In the genomic region with DNA sequence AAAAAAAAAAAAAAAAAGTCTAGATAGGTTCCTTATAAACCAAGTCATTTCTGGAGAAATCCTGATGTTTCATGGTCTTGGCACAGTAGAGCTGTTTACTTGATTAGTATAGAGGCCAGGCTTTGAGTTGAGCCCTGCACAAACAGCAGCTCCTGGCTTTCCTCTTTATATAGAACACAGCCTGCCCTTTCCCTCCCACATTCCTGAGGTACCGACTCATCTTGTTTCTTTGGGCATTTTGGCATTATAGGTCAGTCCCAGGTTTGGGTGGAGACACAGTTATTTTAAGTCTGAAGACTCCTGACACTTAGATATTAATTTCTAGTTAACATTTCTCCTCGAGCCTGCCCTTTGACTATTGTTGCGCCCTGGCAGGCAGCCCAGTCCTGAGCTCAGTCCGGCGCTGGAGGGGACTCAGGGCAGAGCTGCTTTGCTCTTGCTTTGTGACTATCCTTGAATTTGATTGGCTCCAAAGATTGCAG, we compare ENCODE assay signal across 8 mouse cellular contexts.
DNase-seq lines count a peak whose midpoint lies in the region; ATAC-seq and TF ChIP-seq lines count a peak whose summit lies in the region.
"Had no signal": no experiment of that assay in that cellular context is flagged by ENCODE, and none has a peak within 500 bp of the region (broad histone marks: within the 10 kb centered on the region; RNA-seq: fewer than 3 reads in every experiment).

No protein-coding gene starts in this region.

- no peaks in the 10 kb centered on the region for H3K9me3 ChIP-seq in ES-E14 (ENCODE audit: control insufficient read depth, insufficient read depth, low read depth, low read length)
- H3K9me3 ChIP-seq in forebrain, embryonic 11.5 days (ENCODE audit: control insufficient read depth, low read length): no peaks in the 10 kb centered on the region
- H3K9me3 ChIP-seq: neural tube, embryonic 12.5 days had no signal

- no peaks in the 10 kb centered on the region for H3K27me3 ChIP-seq in forebrain, embryonic 11.5 days (ENCODE audit: control insufficient read depth, insufficient read depth, low read length)
- H3K27me3 ChIP-seq: neural tube, embryonic 12.5 days had no signal

- no peak overlapping the region for H3K27ac ChIP-seq in ES-E14 (ENCODE audit: insufficient read depth, low read depth, low read length, poor library complexity, severe bottlenecking)
- no peak overlapping the region for H3K27ac ChIP-seq in forebrain, embryonic 11.5 days (ENCODE audit: low read depth, low read length)
- H3K27ac ChIP-seq: neural tube, embryonic 12.5 days had no signal

- WGBS in forebrain, embryonic 11.5 days: 61% methylated on average over 5 of the region's 5 CpGs

- H3K9ac ChIP-seq in ES-E14 (ENCODE audit: insufficient read depth, low read depth, low read length, poor library complexity, severe bottlenecking): no peak overlapping the region
- H3K9ac ChIP-seq in forebrain, embryonic 11.5 days (ENCODE audit: low read length): no peak overlapping the region
- H3K9ac ChIP-seq: neural tube, embryonic 12.5 days had no signal

- H3K4me3 ChIP-seq in ES-E14 (ENCODE audit: insufficient read depth in 1 of 2, low read depth in 1 of 2, low read length in 2 of 2, poor library complexity in 1 of 2, severe bottlenecking in 1 of 2): no peak overlapping the region
- H3K4me3 ChIP-seq in forebrain, embryonic 11.5 days (ENCODE audit: low read depth, low read length): no peak overlapping the region
- H3K4me3 ChIP-seq: neural tube, embryonic 12.5 days had no signal

- DNase-seq in 3134 (ENCODE audit: extremely low read depth, insufficient read length, low spot score): peak; percentile 76
- no peak for DNase-seq in ES-E14 (ENCODE audit: low read depth, low spot score)
- peak; percentile 15 for DNase-seq in gastrocnemius, postnatal 25 days
- DNase-seq in kidney, postnatal 25 days: peak; percentile 84 to 86
- DNase-seq in thymus, postnatal 0 days (ENCODE audit: low spot score): no peak
- no peak for DNase-seq in spleen, postnatal 4 days (ENCODE audit: low spot score in 2 of 2)
- DNase-seq in forebrain, embryonic 11.5 days (ENCODE audit: low spot score): no peak

- peaks cover 0 to 8% of the 10 kb centered on the region in 2 experiments; a peak in 1 of 4 replicates for H3K4me1 ChIP-seq in ES-E14 (ENCODE audit: control insufficient read depth in 2 of 2, insufficient read depth in 2 of 2, low read length in 2 of 2, poor library complexity in 1 of 2)
- H3K4me1 ChIP-seq in forebrain, embryonic 11.5 days (replicated peaks; ENCODE audit: control insufficient read depth, insufficient read depth, low read length): no peaks in the 10 kb centered on the region
- H3K4me1 ChIP-seq: neural tube, embryonic 12.5 days had no signal

- H3K36me3 ChIP-seq in ES-E14 (ENCODE audit: control insufficient read depth, insufficient read depth, low read length, poor library complexity, severe bottlenecking): peaks cover 16% of the 10 kb centered on the region
- no peaks in the 10 kb centered on the region; the same call in 1 of the 2 replicates for H3K36me3 ChIP-seq in forebrain, embryonic 11.5 days (ENCODE audit: control insufficient read depth, insufficient read depth, low read length)

- in situ Hi-C loops in ES-E14 (cut with MboI; ENCODE audit: low sequenced_read_pairs in 2 of 2, unreplicated experiment in 2 of 2): no loop called here

- no peak overlapping the region for H3K4me2 ChIP-seq in forebrain, embryonic 11.5 days (ENCODE audit: low read depth, low read length, severe bottlenecking)
- H3K4me2 ChIP-seq: neural tube, embryonic 12.5 days had no signal

- no peak for ATAC-seq in forebrain, embryonic 11.5 days (replicated peaks; ENCODE audit: low FRiP score)

TF ChIP-seq in ES-E14, 5 proteins besides CTCF, POLR2A, EP300 and RAD21:
- TF ChIP-seq ZNF384 (IDR thresholded peaks at IDR 0.05; ENCODE audit: low read depth, low read length) (peak; percentile 58), HCFC1 (IDR thresholded peaks at IDR 0.05; ENCODE audit: borderline replicate concordance, insufficient read depth, low read length) (no peak), CHD2 (IDR thresholded peaks at IDR 0.05; ENCODE audit: low read depth, low read length) (no peak)
TF ChIP-seq in ES-E14: peak in this region for 1.

Comparison
In these comparisons a context has a peak if more than half of its experiments do, and no peak if none do; other contexts are left out.
1. DNase-seq: peak in 3134 (single experiment), gastrocnemius, postnatal 25 days (single experiment) and kidney, postnatal 25 days (2 of 2); none in ES-E14 (single experiment), thymus, postnatal 0 days (single experiment), spleen, postnatal 4 days (0 of 2) and forebrain, embryonic 11.5 days (single experiment).